31 mouse cellular contexts compared by ENCODE assay signal in the genomic region with DNA sequence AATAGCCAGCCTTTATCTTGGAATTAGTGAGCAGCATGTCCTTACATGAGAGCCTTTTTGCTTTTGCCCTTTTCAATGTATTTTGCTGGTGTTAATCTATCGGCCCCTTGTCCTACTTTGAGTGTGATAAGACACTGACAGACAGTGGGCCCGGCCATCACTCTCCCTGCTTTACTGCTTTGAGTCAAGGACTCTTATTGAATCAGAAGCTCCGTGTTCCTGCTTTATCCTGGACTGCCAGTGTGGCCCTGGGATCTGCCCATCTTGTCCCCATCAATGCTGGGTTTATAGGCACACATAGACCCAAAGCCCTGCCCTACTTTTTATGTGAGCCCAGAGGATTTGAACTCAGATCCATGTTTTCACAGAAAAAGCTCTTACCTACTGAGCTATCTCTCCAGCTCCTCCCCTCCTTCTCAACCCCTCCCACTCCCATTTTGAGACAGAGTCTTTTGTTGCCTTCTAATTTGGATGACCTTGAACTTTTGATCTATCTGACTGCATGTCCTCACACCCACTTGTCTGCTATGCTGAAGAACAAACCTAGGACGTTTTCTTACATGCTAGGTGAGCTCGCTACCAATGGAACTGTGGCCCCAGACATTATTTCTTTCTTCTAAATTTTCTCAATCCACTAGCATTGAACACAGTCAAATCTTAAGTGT. TPM values are rescaled to one million over a fixed set of nuclear protein-coding genes. Genes with fewer than 3 reads are reported as not detected.
DNase-seq lines count a peak whose midpoint lies in the region; ATAC-seq lines count a peak whose summit lies in the region.
"Had no signal": no experiment of that assay in that cellular context is flagged by ENCODE, and none has a peak within 500 bp of the region (broad histone marks: within the 10 kb centered on the region; RNA-seq: fewer than 3 reads in every experiment).

No protein-coding gene starts in this region.

- no peak for ATAC-seq in intestine, embryonic 15.5 days
- ATAC-seq: activated CD4-positive, CD25-positive, alpha-beta regulatory T cell, adult 4 months; forebrain, embryonic 15.5 days; Patski had no signal

- DNase-seq in adrenal gland, adult 2 months: peak; percentile 56
- DNase-seq in adrenal gland, postnatal 25 days: no peak
- peak; percentile 59 for DNase-seq in heart, adult 11 months
- no peak for DNase-seq in heart, postnatal 25 days (ENCODE audit: low spot score)
- DNase-seq in R1 (ENCODE audit: low read depth, low spot score): peak; percentile 96
- no peak for DNase-seq in yolk sac, embryonic 10.5 days (ENCODE audit: low spot score)
- DNase-seq: B cell, adult 2 months; cerebellum, adult 11 months; cerebellum, adult 2 months; cerebellum, postnatal 10 days; cerebellum, postnatal 36 days; embryo, embryonic 11 days; gastrocnemius, postnatal 25 days; heart, adult 2 months; heart, postnatal 14 days; kidney, adult 11 months; kidney, adult 8-10 months had no signal

- H3K4me3 ChIP-seq in intestine, embryonic 15.5 days (replicated peaks): no peak overlapping the region
- H3K4me3 ChIP-seq: embryonic facial prominence, embryonic 10.5 days; embryonic facial prominence, embryonic 13.5 days; erythroblast, embryonic 14.5 days; forebrain, embryonic 12.5 days; forebrain, embryonic 15.5 days; heart, adult 2 months; heart, embryonic 10.5 days; heart, embryonic 13.5 days; hindbrain, embryonic 12.5 days; hindbrain, embryonic 15.5 days had no signal

- no peak overlapping the region for H3K4me2 ChIP-seq in intestine, embryonic 15.5 days (replicated peaks)
- H3K4me2 ChIP-seq: embryonic facial prominence, embryonic 13.5 days; forebrain, embryonic 12.5 days; forebrain, embryonic 15.5 days; heart, embryonic 13.5 days; hindbrain, embryonic 12.5 days; hindbrain, embryonic 15.5 days had no signal

- no peaks in the 10 kb centered on the region for H3K4me1 ChIP-seq in intestine, embryonic 15.5 days (replicated peaks)
- H3K4me1 ChIP-seq: embryonic facial prominence, embryonic 13.5 days; forebrain, embryonic 12.5 days; forebrain, embryonic 15.5 days; heart, embryonic 10.5 days; hindbrain, embryonic 12.5 days; hindbrain, embryonic 15.5 days had no signal

- H3K27me3 ChIP-seq in intestine, embryonic 15.5 days (replicated peaks): no peaks in the 10 kb centered on the region
- H3K27me3 ChIP-seq: CH12.LX; embryonic facial prominence, embryonic 13.5 days; forebrain, embryonic 12.5 days; forebrain, embryonic 15.5 days; hindbrain, embryonic 12.5 days; hindbrain, embryonic 15.5 days had no signal

- H3K27ac ChIP-seq in intestine, embryonic 15.5 days: no peak overlapping the region
- H3K27ac ChIP-seq: embryonic facial prominence, embryonic 10.5 days; embryonic facial prominence, embryonic 13.5 days; forebrain, embryonic 12.5 days; forebrain, embryonic 15.5 days; heart, adult 2 months; heart, embryonic 10.5 days; heart, embryonic 13.5 days; hindbrain, embryonic 12.5 days; hindbrain, embryonic 15.5 days had no signal

- intact Hi-C loops in heart, postnatal 25 days (cut with DNase I): no loop called here

- H3K9ac ChIP-seq in intestine, embryonic 15.5 days: no peak overlapping the region
- H3K9ac ChIP-seq: embryonic facial prominence, embryonic 13.5 days; forebrain, embryonic 12.5 days; forebrain, embryonic 15.5 days; heart, embryonic 13.5 days; hindbrain, embryonic 12.5 days; hindbrain, embryonic 15.5 days had no signal

- H3K9me3 ChIP-seq in intestine, embryonic 15.5 days: no peaks in the 10 kb centered on the region
- H3K9me3 ChIP-seq: embryonic facial prominence, embryonic 10.5 days; embryonic facial prominence, embryonic 13.5 days; forebrain, embryonic 12.5 days; forebrain, embryonic 15.5 days; heart, embryonic 10.5 days; heart, embryonic 13.5 days; hindbrain, embryonic 12.5 days; hindbrain, embryonic 15.5 days had no signal

- 84% methylated on average over 5 of the region's 5 CpGs for WGBS in intestine, embryonic 15.5 days

- H3K36me3 ChIP-seq in intestine, embryonic 15.5 days: no peaks in the 10 kb centered on the region
- H3K36me3 ChIP-seq: embryonic facial prominence, embryonic 10.5 days; embryonic facial prominence, embryonic 13.5 days; forebrain, embryonic 12.5 days; forebrain, embryonic 15.5 days; G1E; heart, embryonic 10.5 days; heart, embryonic 13.5 days; hindbrain, embryonic 12.5 days; hindbrain, embryonic 15.5 days had no signal

RNA-seq across cellular contexts. Expression of a gene that starts 53.3 kb away (rescaled TPM):
- total RNA-seq in adrenal gland, adult 2 months (2021): 10 to 100 TPM; 38.0 to 79.8 TPM
- polyA plus RNA-seq in adrenal gland, adult 2 months (2012; rRNA removed): 162 and 413 TPM in 2 replicates
- total RNA-seq in adrenal gland, postnatal 25 days (2021): 27.0 and 29.7 TPM in 2 replicates
- total RNA-seq in heart, postnatal 25 days (2021): 1 to 10 TPM; 3.8 to 4.8 TPM
- polyA plus RNA-seq in intestine, embryonic 15.5 days (2015; fragmentation: Nextera tagmentation; extraction: Ambion mirVana): 13.9 and 14.7 TPM in 2 replicates

Comparison
In these comparisons a context has a peak if more than half of its experiments do, and no peak if none do; other contexts are left out.
1. DNase-seq: peak in adrenal gland, adult 2 months (single experiment), heart, adult 11 months (single experiment) and R1 (single experiment); none in adrenal gland, postnatal 25 days (single experiment), heart, postnatal 25 days (single experiment) and yolk sac, embryonic 10.5 days (single experiment).